Mouse (Mus musculus): Measurements from ENCODE around the gene Cops8. TPM values are rescaled to one million over a fixed set of nuclear protein-coding genes. Genes with fewer than 3 reads are reported as not detected.

Gene Cops8
- 132 to 154 TPM (median 138 TPM) in 4 replicates for total RNA-seq (2023; ENCODE audit: inconsistent age)

GRCm38 (mm10) chr1:90602759-90603560, at the start of gene Cops8:
Gene Cops8, plus strand, starts transcription at chr1:90602981.

Other genes starting within 250 kb of the Cops8 start
- gene Col6a3, start 241.0 kb downstream of the Cops8 start, total RNA-seq (2023; ENCODE audit: inconsistent age) = 0.06 to 0.45 TPM in 2 of 4 replicates, not detected in the others